Mouse (Mus musculus) left cerebral cortex, postnatal 10 days (tissue): ENCODE measurements around the gene Pola1. TPM values are rescaled to one million over a fixed set of nuclear protein-coding genes. Genes with fewer than 3 reads are reported as not detected.

Experiments used
- DNase-seq, 2 experiments: peaks; one replicate each; pipeline ENCODE4 v3.0.0; 2021 to 2022; ENCODE audit warnings: low spot score in 2 of 2, mixed read lengths in 1 of 2; ENCODE audit errors: extremely low spot score in 1 of 2
- intact Hi-C: fragments of 180-260 bp; cut with DNase I; formaldehyde crosslinking; loops from one replicate; pipeline ENCODE4 v1.15.1; 2025
- total RNA-seq, 2 experiments: library from RNA; stranded (reverse); gene quantifications; 2 replicates each; pipeline ENCODE4 v1.2.3; 2021

The Pola1 gene
- total RNA-seq: 1 to 10 TPM; 6.6 to 7.6 TPM

GRCm38 (mm10) chrX:93631657-93632449 is at the start of gene Pola1:
Pola1 (minus strand) TSS chrX:93632155.
- DNase-seq: peak; percentile 76 to 88
- intact Hi-C loops: no loop called here

- DNase-seq: no peak
- intact Hi-C loops: no loop called here
Measured at GRCm38 (mm10) chrX:93676228-93676627, 44.3 kb upstream of the Pola1 start.

GRCm38 (mm10) chrX:93674836-93675795 is 43.2 kb upstream of the Pola1 start:
- DNase-seq: peak; percentile 60 to 65
- intact Hi-C loops: no loop called here

- no peak for DNase-seq
- intact Hi-C loops: no loop called here
Measured at GRCm38 (mm10) chrX:93674432-93674831, 42.5 kb upstream of the Pola1 start.

- no peak for DNase-seq
- intact Hi-C loops: no loop called here
Measured at GRCm38 (mm10) chrX:93664787-93665186, 32.8 kb upstream of the Pola1 start.

- no peak for DNase-seq
- intact Hi-C loops: no loop called here
Measured at GRCm38 (mm10) chrX:93663919-93664586, 32.1 kb upstream of the Pola1 start.

- intact Hi-C loops: no loop called here
- no peak for DNase-seq
Measured at GRCm38 (mm10) chrX:93655153-93655552, 23.2 kb upstream of the Pola1 start.

- no peak for DNase-seq
- intact Hi-C loops: no loop called here
Measured at GRCm38 (mm10) chrX:93654218-93655002, 22.5 kb upstream of the Pola1 start, which contains the start of gene Pcyt1b. Pcyt1b (plus strand) TSS chrX:93654863.

GRCm38 (mm10) chrX:93650738-93651137 is 18.8 kb upstream of the Pola1 start:
- no peak for DNase-seq
- intact Hi-C loops: no loop called here

GRCm38 (mm10) chrX:93644022-93644421 is 12.1 kb upstream of the Pola1 start:
- intact Hi-C loops: no loop called here
- no peak for DNase-seq

- intact Hi-C loops: no loop called here
- DNase-seq: no peak
Measured at GRCm38 (mm10) chrX:93643600-93643999, 11.6 kb upstream of the Pola1 start.

GRCm38 (mm10) chrX:93634861-93635375 is 3.0 kb upstream of the Pola1 start:
- no peak for DNase-seq
- intact Hi-C loops: no loop called here

GRCm38 (mm10) chrX:93630256-93630655 is 1.7 kb downstream of the Pola1 start:
- DNase-seq: no peak

GRCm38 (mm10) chrX:93602214-93602613 is 29.7 kb downstream of the Pola1 start:
- intact Hi-C loops: no loop called here
- DNase-seq: no peak

More at GRCm38 (mm10) chrX:93630256-93630655, 1.7 kb downstream of the Pola1 start:
- intact Hi-C loops: no loop called here

- DNase-seq: no peak
- intact Hi-C loops: no loop called here
Measured at GRCm38 (mm10) chrX:93594283-93594682, 37.7 kb downstream of the Pola1 start.

GRCm38 (mm10) chrX:93580931-93581330 is 51.0 kb downstream of the Pola1 start:
- intact Hi-C loops: no loop called here
- no peak for DNase-seq

GRCm38 (mm10) chrX:93557171-93557570 is 74.8 kb downstream of the Pola1 start:
- DNase-seq: no peak
- intact Hi-C loops: loop anchor here (5.0 kb wide), 2 partner anchors 260 to 490 kb away; no protein-coding TSS in a partner anchor

- intact Hi-C loops: no loop called here
- no peak for DNase-seq
Measured at GRCm38 (mm10) chrX:93539779-93540178, 92.2 kb downstream of the Pola1 start.
